Mouse (Mus musculus) stomach, embryonic 14.5 days (tissue): Measurements from ENCODE around the gene Gtf2ird1. TPM values are rescaled to one million over a fixed set of nuclear protein-coding genes. Genes with fewer than 3 reads are reported as not detected.
A peak's percentile ranks its signal among the peaks of the same experiment; 100 is the strongest.

Experiments used
- ATAC-seq: fragments of 200-750 bp; cut with Nextera tagmentation; 2 replicates; pipeline ENCODE4 v1.8.0; 2017; ENCODE audit warnings: low read depth, moderate TSS enrichment; ENCODE audit not compliant: insufficient number of reproducible peaks, insufficient read depth, low FRiP score
- H3K27ac ChIP-seq: fragments of 300-500 bp; sonication (generic); 2 replicates; pipeline ENCODE4 v1.5.1; 2014; ENCODE audit warnings: mild to moderate bottlenecking, low read length, moderate library complexity, mixed read lengths
- H3K27me3 ChIP-seq: fragments of 300-500 bp; sonication (generic); 2 replicates; pipeline ENCODE4 v1.6.1; 2014; ENCODE audit warnings: low read length, control low read depth, mixed read lengths; ENCODE audit not compliant: control insufficient read depth, insufficient read depth
- H3K36me3 ChIP-seq: fragments of 300-500 bp; sonication (generic); 2 replicates; pipeline ENCODE4 v1.6.1; 2014; ENCODE audit warnings: mild to moderate bottlenecking, control low read depth, low read length, moderate library complexity, mixed read lengths; ENCODE audit not compliant: control insufficient read depth, insufficient read depth
- H3K4me1 ChIP-seq: fragments of 300-500 bp; sonication (generic); 2 replicates; pipeline ENCODE4 v1.6.1; 2014; ENCODE audit warnings: low read length, control low read depth, mixed read lengths; ENCODE audit not compliant: control insufficient read depth, insufficient read depth
- H3K4me2 ChIP-seq: fragments of 300-500 bp; sonication (generic); replicated peaks from 2 replicates; pipeline ENCODE4 v1.6.1; 2014; ENCODE audit warnings: low read depth, low read length, control low read depth
- H3K4me3 ChIP-seq: fragments of 300-500 bp; sonication (generic); 2 replicates; pipeline ENCODE4 v1.5.1; 2014; ENCODE audit warnings: low read depth, low read length, control low read depth
- H3K9ac ChIP-seq: fragments of 300-500 bp; sonication (generic); replicated peaks from 2 replicates; pipeline ENCODE4 v1.6.1; 2014; ENCODE audit warnings: low read depth, mild to moderate bottlenecking, control low read depth, low read length, moderate library complexity, mixed read lengths
- H3K9me3 ChIP-seq: fragments of 300-500 bp; sonication (generic); 2 replicates; pipeline ENCODE4 v1.6.1; 2016; ENCODE audit warnings: low read depth, low read length, control low read depth; ENCODE audit not compliant: control insufficient read depth
- WGBS: fragments of 180-500 bp; shearing (Covaris S2); extraction: QIAGEN DNeasy Blood & Tissue Kit; methylation state at CpG from one replicate; pipeline ENCODE4 v1.1.7; 2014; 5-methylcytosine and 5-hydroxymethylcytosine counted together
- polyA plus RNA-seq: library from polyadenylated mRNA; unstranded; fragments of >200 nt; fragmentation: Nextera tagmentation; extraction: Ambion mirVana; gene quantifications from 2 replicates; pipeline ENCODE4 v1.2.1, GENCODE M21; 2014

The Gtf2ird1 gene
- polyA plus RNA-seq, 1 experiment from 2014 or later, result 107 TPM

GRCm38 (mm10) chr5:134423930-134424329 lies 32.6 kb downstream of the Gtf2ird1 start:
- H3K4me2 ChIP-seq, result no peak overlapping the region
- WGBS, result 91% methylated on average over 5 of the region's 5 CpGs
- H3K4me1 ChIP-seq, result 0 out of 2 replicates have a peak, but pooled peaks cover 11% of the 10 kb centered on the region
- H3K27me3 ChIP-seq, result no peaks in the 10 kb centered on the region
- ATAC-seq, result no peak
- H3K27ac ChIP-seq, result no peak overlapping the region
- H3K4me3 ChIP-seq, result no peak overlapping the region
- H3K36me3 ChIP-seq, result peaks cover 9% of the 10 kb centered on the region; the same call in 1 of the 2 replicates
- H3K9me3 ChIP-seq, result no peaks in the 10 kb centered on the region
- no peak overlapping the region for H3K9ac ChIP-seq

GRCm38 (mm10) chr5:134423372-134423771 lies 33.1 kb downstream of the Gtf2ird1 start:
- Histone ChIP-seq H3K27ac (no peak overlapping the region), H3K9me3 (no peaks in the 10 kb centered on the region), H3K9ac (no peak overlapping the region), H3K4me2 (no peak overlapping the region), H3K4me1 (0 out of 2 replicates have a peak, but pooled peaks cover 11% of the 10 kb centered on the region), H3K4me3 (no peak overlapping the region), H3K27me3 (no peaks in the 10 kb centered on the region), H3K36me3 (peaks cover 5% of the 10 kb centered on the region; the same call in 1 of the 2 replicates)
- ATAC-seq, result no peak
- 94% methylated on average over 6 of the region's 6 CpGs for WGBS

- H3K4me3 ChIP-seq, result no peak overlapping the region
- H3K4me2 ChIP-seq, result no peak overlapping the region
- peaks cover 6% of the 10 kb centered on the region; the same call in 1 of the 2 replicates for H3K36me3 ChIP-seq
- no peak overlapping the region for H3K27ac ChIP-seq
- 0 out of 2 replicates have a peak, but pooled peaks cover 11% of the 10 kb centered on the region for H3K4me1 ChIP-seq
- no peak overlapping the region for H3K9ac ChIP-seq
- no peaks in the 10 kb centered on the region for H3K9me3 ChIP-seq
- no peak for ATAC-seq
- 82% methylated on average over 12 of the region's 12 CpGs for WGBS
- H3K27me3 ChIP-seq, result no peaks in the 10 kb centered on the region
These were observed 34.1 kb downstream of the Gtf2ird1 start for GRCm38 (mm10) chr5:134422265-134422925.

- H3K36me3 ChIP-seq, result peaks cover 18% of the 10 kb centered on the region
- WGBS, result 63% methylated on average over 9 of the region's 9 CpGs
- H3K27me3 ChIP-seq, result no peaks in the 10 kb centered on the region
- H3K4me3 ChIP-seq, result no peak overlapping the region
- no peak for ATAC-seq
- 0 out of 2 replicates have a peak, but pooled peaks cover 11% of the 10 kb centered on the region for H3K4me1 ChIP-seq
- no peak overlapping the region for H3K9ac ChIP-seq
- H3K27ac ChIP-seq, result peak overlapping the region; percentile 33; the same call in 1 of the 2 replicates
- no peaks in the 10 kb centered on the region for H3K9me3 ChIP-seq
- no peak overlapping the region for H3K4me2 ChIP-seq
These were observed 35.5 kb downstream of the Gtf2ird1 start for GRCm38 (mm10) chr5:134421061-134421460.

GRCm38 (mm10) chr5:134419700-134420099 lies 36.8 kb downstream of the Gtf2ird1 start:
- no peak overlapping the region for H3K4me3 ChIP-seq
- no peaks in the 10 kb centered on the region for H3K9me3 ChIP-seq
- ATAC-seq, result no peak
- no peak overlapping the region for H3K4me2 ChIP-seq
- H3K27me3 ChIP-seq, result no peaks in the 10 kb centered on the region
- 72% methylated on average over 5 of the region's 5 CpGs for WGBS
- no peak overlapping the region for H3K27ac ChIP-seq
- peaks cover 32% of the 10 kb centered on the region for H3K36me3 ChIP-seq
- H3K9ac ChIP-seq, result no peak overlapping the region
- 0 out of 2 replicates have a peak, but pooled peaks cover 11% of the 10 kb centered on the region for H3K4me1 ChIP-seq

GRCm38 (mm10) chr5:134418315-134419074 lies 38.0 kb downstream of the Gtf2ird1 start:
- peaks cover 37% of the 10 kb centered on the region for H3K36me3 ChIP-seq
- no peak overlapping the region for H3K4me3 ChIP-seq
- H3K9ac ChIP-seq, result no peak overlapping the region
- peak; percentile 44 for ATAC-seq
- 0 out of 2 replicates have a peak, but pooled peaks cover 11% of the 10 kb centered on the region for H3K4me1 ChIP-seq
- no peaks in the 10 kb centered on the region for H3K9me3 ChIP-seq
- WGBS, result 84% methylated on average over 6 of the region's 6 CpGs
- H3K27ac ChIP-seq, result peak overlapping the region; percentile 56
- H3K4me2 ChIP-seq, result no peak overlapping the region
- no peaks in the 10 kb centered on the region for H3K27me3 ChIP-seq

GRCm38 (mm10) chr5:134412341-134412740 lies 44.2 kb downstream of the Gtf2ird1 start:
- no peaks in the 10 kb centered on the region for H3K27me3 ChIP-seq
- H3K4me3 ChIP-seq, result no peak overlapping the region
- no peak overlapping the region for H3K27ac ChIP-seq
- peaks cover 85% of the 10 kb centered on the region for H3K36me3 ChIP-seq
- no peak for ATAC-seq
- H3K4me2 ChIP-seq, result no peak overlapping the region
- H3K9me3 ChIP-seq, result no peaks in the 10 kb centered on the region
- H3K4me1 ChIP-seq, result no peaks in the 10 kb centered on the region
- H3K9ac ChIP-seq, result no peak overlapping the region
- WGBS, result 95% methylated on average over 2 of the region's 2 CpGs

- Histone ChIP-seq H3K36me3 (peaks cover 86% of the 10 kb centered on the region), H3K9me3 (no peaks in the 10 kb centered on the region), H3K4me3 (no peak overlapping the region), H3K9ac (no peak overlapping the region), H3K27me3 (no peaks in the 10 kb centered on the region), H3K4me1 (no peaks in the 10 kb centered on the region), H3K4me2 (no peak overlapping the region), H3K27ac (no peak overlapping the region)
- peak; percentile 49; the same call in 1 of the 2 replicates for ATAC-seq
- WGBS, result 92% methylated on average over 7 of the region's 7 CpGs
These were observed 46.1 kb downstream of the Gtf2ird1 start for GRCm38 (mm10) chr5:134410307-134410836.
